Mouse (Mus musculus) cerebellum, adult 2 months (tissue): ENCODE measurements at regions not wholly inside any gene's neighbourhood (a gene's known extent, or its start where the extent isn't known, plus 50 kb on each side); places are given as distances from the start of the nearest gene placed in this dataset.

Experiments used
- CTCF ChIP-seq: fragments of 200-500 bp; IDR thresholded peaks from 2 replicates; pipeline ENCODE4 v1.5.1; 2011; ENCODE audit warnings: low read depth, mild to moderate bottlenecking, control low read depth, low read length, moderate library complexity, borderline replicate concordance; ENCODE audit not compliant: insufficient read depth
- POLR2A ChIP-seq: fragments of 200-500 bp; IDR thresholded peaks from 2 replicates; pipeline ENCODE4 v1.6.1; 2011; ENCODE audit warnings: low read length, control low read depth, borderline replicate concordance; ENCODE audit not compliant: insufficient read depth

GRCm38 (mm10) chr19:51102411-51102810, 424.0 kb upstream of the Sorcs1 start:
- TF ChIP-seq POLR2A: no peak
- no peak for TF ChIP-seq CTCF
